Mouse (Mus musculus) bone marrow, adult 2 months (tissue): ENCODE measurements around the gene Myo16.

Experiments used
- CTCF ChIP-seq: fragments of 200-500 bp; IDR thresholded peaks from 2 replicates; pipeline ENCODE4 v1.5.1; 2011; ENCODE audit warnings: low read length, control low read depth; ENCODE audit not compliant: control insufficient read depth, insufficient read depth
- POLR2A ChIP-seq: fragments of 200-500 bp; IDR thresholded peaks from 2 replicates; pipeline ENCODE4 v1.6.1; 2011; ENCODE audit warnings: low read depth, mild to moderate bottlenecking, control low read depth, low read length, borderline replicate concordance; ENCODE audit not compliant: control insufficient read depth

DNA sequence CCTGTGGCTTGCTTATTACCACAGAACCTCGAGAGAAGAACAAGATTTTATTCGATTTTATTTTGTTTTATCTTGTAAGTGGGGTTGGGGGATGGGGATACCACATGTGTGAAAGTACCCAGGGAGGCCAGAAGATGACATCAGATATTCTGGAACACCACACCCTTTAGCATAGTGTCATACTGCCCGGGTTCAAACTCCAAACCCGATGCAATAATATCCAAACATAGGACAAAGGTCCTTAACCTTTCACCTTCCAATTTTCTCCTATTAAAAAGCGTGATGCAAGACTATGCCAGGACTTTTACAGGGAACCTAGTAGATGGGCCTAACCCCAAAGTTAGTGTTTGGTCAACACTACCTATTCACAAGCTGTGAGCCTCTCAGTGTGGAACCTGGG is 443.9 kb downstream of the Myo16 start:
- TF ChIP-seq CTCF (no peak), POLR2A (no peak)
